Mouse (Mus musculus): ENCODE data around the gene Znrf1.

DNA sequence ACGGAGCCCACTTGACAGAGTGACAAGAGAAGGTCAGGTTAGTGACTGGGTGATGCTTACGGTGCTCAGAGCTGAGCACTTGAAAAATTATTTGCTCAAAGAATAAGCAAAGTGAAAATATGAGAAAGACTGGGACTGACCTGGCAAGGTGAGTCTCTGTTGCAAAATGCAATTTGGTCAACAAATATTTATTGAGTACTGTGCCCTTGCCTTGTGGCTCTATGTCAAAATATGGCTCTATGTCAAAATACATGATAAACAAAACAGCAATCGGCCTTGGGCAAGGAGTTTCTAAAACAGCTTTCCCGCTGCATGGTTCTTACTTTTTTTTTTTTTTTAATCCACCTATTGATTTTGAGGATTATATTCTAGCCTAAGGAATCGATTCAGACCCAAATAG is 406 bp upstream of the Znrf1 start:
- no peak for TF ChIP-seq POLR2A (IDR thresholded peaks at IDR 0.05; ENCODE audit: borderline replicate concordance, control insufficient read depth, low read depth, low read length)
- no peak for TF ChIP-seq CTCF (IDR thresholded peaks at IDR 0.05; ENCODE audit: control insufficient read depth, insufficient read depth, low read length)
